Mouse (Mus musculus): ENCODE data around the gene Med15.

Med15 gene

GRCm38 (mm10) chr16:17732021-17732420, 670 bp downstream of the Med15 start:
- DNase-seq (ENCODE audit: low spot score in 2 of 2): no peak

- no peak for DNase-seq (ENCODE audit: low spot score in 2 of 2)
These were observed 2.7 kb downstream of the Med15 start for GRCm38 (mm10) chr16:17729974-17730373.

DNA sequence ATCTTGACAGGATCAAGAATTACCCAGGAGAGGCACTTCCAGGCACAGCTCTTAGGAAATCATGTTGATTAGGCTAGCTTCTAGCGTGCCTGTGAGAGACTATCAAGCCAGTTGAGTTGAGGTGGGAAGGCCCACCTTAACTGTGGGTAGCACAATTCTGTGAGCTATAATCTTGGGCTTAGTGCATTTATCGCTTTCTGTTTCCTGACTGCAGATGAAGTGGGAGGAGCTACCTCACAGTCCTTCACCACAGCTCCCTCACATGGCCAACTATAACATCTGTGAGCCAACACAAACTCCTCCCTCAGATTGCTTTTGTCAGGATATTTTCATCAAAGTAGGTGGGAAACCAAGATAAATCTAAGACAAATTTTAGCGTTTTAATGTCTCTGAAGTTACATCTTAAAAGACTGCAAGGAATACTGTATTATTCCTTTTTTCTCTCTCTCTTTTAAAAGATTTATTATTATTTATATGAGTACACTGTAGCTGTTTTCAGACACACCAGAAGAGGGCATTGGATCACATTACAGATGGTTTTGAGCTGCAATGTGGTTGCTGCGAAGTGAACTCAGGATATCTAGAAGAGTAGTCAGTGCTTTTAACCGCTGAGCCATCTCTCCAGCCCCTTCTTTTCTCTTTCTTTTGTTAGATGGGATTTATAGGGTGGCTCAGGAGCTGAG, 5.4 kb downstream of the Med15 start:
- no peak for DNase-seq (ENCODE audit: low spot score in 2 of 2)

GRCm38 (mm10) chr16:17724448-17724847, 8.2 kb downstream of the Med15 start:
- no peak for DNase-seq (ENCODE audit: low spot score in 2 of 2)

- DNase-seq (ENCODE audit: low spot score in 2 of 2): no peak
These were observed 9.4 kb downstream of the Med15 start for GRCm38 (mm10) chr16:17723325-17723626.

DNA sequence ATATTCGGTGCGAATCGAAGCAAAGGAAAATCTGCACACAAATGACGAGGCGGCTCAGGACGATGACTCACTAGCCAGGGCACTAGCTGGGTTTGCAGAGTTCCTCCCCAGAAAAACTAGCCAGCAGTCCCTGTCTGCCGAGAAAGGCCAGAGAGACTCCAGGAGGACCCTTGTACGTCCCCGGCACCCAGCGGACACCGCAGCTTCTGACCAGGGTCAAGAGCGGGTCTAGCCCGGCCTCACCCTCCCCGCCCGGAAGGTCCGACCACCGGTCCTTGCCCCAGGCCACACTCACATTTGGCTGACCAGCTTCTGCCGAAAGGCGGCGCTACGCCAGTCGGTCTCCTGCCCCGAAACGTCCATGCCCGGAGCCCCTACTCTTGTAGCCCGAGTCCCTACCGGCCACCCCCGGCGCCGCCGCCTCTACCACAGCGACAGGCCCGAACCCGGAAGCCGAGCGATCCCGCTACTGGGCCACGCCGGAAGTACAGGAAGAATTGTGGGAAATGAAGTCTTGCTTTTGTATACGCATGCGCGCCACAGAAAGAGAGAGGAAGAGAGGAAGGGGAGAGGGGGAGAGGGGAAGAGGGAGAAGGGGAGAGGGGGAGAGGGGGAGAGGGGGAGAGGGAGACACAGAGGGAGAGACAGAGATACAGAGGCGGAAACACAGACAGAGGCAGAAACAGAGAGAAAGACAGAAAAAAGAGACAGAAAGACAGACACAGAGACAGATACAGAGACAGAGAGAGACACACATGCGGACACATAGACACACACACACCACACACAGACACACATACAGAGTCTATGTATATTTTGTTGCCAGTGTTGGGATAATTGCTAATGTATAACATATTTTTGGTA, 10.0 kb downstream of the Med15 start:
- DNase-seq (ENCODE audit: low spot score in 2 of 2): peak; percentile 70 to 90

DNA sequence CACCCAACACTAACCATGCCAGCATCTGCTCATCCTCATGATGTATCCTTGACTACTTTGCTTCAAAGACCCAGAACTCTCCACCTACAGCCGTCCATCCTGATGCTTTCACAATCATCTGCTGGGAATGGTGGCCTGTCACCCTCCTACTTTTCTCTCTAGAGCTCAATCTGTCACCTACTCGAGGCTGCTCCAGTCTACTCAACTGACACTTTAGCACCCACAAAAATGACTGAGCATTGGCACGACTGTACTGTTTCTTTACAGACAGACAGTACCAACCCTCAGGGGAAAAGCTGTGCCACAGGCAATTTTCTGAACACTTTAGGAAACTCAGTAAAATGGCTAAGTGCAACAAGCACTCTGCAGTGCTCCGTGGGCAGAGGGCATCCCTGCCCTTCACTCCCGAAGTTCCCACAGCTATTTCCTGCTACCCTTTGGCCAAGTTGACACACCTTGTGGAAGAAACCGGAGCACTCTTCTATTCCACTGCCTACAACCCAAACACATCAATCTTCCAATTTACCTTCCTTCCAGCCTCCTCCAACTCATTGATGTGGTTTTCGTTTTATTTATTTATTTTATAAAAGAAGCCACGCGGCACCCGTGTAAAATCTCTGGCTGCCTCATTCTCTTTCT, 10.8 kb downstream of the Med15 start:
- no peak for DNase-seq (ENCODE audit: low spot score in 2 of 2)

- no peak for DNase-seq (ENCODE audit: low spot score in 2 of 2)
These were observed 11.4 kb downstream of the Med15 start for GRCm38 (mm10) chr16:17721114-17721808.

- no peak for DNase-seq (ENCODE audit: low spot score in 2 of 2)
These were observed 14.9 kb downstream of the Med15 start for GRCm38 (mm10) chr16:17717791-17718190.

- DNase-seq (ENCODE audit: low spot score in 2 of 2): no peak
These were observed 25.1 kb downstream of the Med15 start for GRCm38 (mm10) chr16:17707541-17707940.

- no peak for DNase-seq (ENCODE audit: low spot score in 2 of 2)
These were observed 31.7 kb downstream of the Med15 start for GRCm38 (mm10) chr16:17701043-17701405.

DNA sequence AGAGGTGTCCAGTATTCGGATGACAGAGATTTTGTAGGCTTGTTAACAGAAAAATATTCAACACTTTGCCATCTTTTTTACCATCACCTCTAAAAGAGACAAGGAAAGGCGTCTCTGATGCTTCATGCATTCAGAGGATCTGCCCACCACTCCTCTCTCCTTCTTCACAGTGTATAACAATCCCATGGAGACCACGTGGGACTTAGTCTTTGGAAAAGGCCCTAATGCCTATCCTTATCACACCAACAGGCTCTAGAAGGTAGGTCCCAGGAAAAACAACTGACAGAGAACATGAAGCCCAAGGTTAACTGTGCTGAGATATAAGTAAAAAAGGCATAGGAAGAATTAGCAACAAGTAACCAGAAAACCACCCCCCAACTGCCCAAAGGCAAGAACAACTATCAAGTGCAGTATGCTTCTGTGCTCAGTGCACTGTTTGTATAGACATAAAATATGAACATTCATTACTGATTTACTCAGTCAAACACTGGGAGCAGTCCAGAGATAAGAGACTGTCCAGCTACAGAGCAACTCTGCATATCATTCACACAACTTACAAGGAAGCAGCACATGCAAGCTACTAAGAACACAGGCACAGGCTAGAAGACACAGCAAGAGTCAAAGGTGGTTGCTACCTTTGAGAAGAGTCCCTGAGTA, 32.2 kb downstream of the Med15 start:
- no peak for DNase-seq (ENCODE audit: low spot score in 2 of 2)

DNA sequence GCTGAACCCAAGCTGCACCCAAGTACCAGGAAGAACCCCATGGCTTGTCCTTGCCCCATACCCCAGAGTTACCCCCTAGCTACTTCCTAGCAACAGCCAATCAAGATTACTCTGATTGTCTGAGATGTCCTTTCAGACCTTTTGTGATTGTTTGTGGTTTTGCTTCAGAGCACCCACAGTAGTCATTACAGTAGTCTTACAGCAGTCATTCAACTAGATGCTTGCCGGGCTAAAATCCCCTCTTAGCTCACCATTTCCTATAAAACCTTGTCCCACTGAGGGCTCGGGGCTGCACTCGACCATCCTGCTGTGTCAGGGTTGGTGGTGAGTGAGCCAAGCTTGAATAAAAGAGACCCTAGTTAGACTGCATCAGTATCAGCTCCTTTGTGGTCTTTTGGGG, 37.8 kb downstream of the Med15 start:
- DNase-seq (ENCODE audit: low spot score in 2 of 2): no peak

DNA sequence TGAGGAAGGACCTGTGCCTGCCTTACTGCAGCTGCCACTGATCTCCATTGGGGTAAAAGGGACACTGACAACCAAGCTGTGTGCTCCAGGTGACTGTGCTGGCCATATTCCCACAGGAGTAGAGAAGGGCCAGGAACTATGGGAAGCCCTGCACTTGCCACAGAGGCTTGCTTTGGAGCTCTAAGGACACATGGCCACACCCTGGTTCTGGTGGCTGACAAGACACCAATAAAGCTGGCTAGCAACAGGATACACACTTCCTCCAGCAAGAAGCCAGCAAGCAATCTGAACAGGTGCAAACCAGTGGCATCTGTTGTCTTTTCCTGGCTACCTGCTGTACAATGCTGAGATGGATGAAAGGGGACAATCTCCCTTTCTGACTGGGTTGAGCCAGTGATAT, 62.8 kb downstream of the Med15 start:
- no peak for DNase-seq (ENCODE audit: low spot score in 2 of 2)

DNA sequence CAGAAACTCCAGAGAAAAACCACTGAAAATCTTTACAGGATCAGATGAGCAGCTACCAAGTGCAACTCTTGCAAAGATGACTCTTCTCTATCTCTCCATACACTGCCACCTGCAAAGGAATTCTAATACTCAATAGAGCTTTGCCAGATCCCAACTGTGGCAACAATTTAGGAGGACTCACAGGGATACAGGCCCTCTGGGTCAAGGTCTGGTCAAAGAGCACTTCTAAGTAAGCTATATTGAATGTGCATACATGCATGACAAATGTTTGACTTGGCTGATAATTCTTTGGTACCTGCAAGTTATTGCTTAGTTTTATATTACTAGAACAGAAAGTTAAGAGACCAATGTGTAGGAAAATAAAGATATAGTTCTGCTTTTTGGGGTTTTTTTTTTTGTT, 67.1 kb downstream of the Med15 start:
- no peak for DNase-seq (ENCODE audit: low spot score in 2 of 2)

GRCm38 (mm10) chr16:17656212-17656871, 76.3 kb downstream of the Med15 start:
- DNase-seq (ENCODE audit: low spot score in 2 of 2): no peak

- no peak for DNase-seq (ENCODE audit: low spot score in 2 of 2)
These were observed 78.4 kb downstream of the Med15 start for GRCm38 (mm10) chr16:17654188-17654795.

GRCm38 (mm10) chr16:17653601-17654000, 79.1 kb downstream of the Med15 start:
- no peak for DNase-seq (ENCODE audit: low spot score in 2 of 2)

DNA sequence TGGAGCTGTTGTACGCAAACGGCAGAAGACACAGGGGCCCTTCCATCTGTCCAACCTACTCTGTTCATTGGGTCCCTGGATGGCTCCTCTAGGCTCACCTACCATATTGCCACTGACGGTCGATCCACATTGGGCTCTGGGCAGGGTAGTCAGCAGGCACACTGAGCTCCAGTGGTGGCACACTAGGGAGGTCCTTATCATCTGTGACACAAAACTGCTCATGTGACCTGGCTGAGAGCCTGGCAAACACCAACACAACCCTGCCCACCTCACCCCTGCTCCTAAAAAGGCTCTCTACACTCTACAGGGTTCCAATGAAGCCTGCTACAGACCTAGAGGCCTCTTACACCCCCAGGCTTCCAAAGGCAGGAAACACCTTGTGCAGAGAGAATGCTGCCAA, 80.1 kb downstream of the Med15 start:
- DNase-seq (ENCODE audit: low spot score in 2 of 2): no peak

- no peak for DNase-seq (ENCODE audit: low spot score in 2 of 2)
These were observed 82.0 kb downstream of the Med15 start for GRCm38 (mm10) chr16:17650711-17651110.
